Mouse (Mus musculus): ENCODE measurements around the gene Mmp28. TPM values are rescaled to one million over a fixed set of nuclear protein-coding genes. Genes with fewer than 3 reads are reported as not detected.

Mmp28 gene
- polyA plus RNA-seq, 1 experiment from 2014 or later, result 3.1 TPM

DNA sequence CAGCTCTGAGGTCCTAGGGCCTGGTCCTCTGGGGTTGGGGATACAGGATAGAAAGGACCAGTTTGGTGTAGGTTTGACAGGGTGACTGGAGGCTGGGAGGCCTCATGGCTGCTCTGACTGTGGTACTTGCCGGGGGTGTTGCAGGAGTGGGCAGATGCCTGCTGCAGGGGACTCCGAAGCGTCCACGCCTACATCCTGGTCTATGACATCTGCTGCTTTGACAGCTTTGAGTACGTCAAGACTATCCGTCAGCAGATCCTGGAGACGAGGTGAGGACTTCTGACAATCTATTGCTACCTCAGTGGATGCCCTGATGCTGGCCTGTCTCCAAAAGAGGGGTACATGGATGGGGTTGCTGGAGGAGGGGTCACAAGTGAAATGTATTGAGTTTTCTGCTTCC, 45.2 kb downstream of the Mmp28 start:
- DNase-seq (ENCODE audit: low spot score), result no peak
- Histone ChIP-seq H3K4me1 (peaks cover 6% of the 10 kb centered on the region), H3K36me3 (no peaks in the 10 kb centered on the region), H3K27me3 (ENCODE audit: insufficient read depth, poor library complexity, severe bottlenecking) (peaks cover 57% of the 10 kb centered on the region), H3K4me3 (no peak overlapping the region), H3K9me3 (no peaks in the 10 kb centered on the region), H3K27ac (no peak overlapping the region)
- 75% methylated on average over 7 of the region's 7 CpGs for WGBS

DNA sequence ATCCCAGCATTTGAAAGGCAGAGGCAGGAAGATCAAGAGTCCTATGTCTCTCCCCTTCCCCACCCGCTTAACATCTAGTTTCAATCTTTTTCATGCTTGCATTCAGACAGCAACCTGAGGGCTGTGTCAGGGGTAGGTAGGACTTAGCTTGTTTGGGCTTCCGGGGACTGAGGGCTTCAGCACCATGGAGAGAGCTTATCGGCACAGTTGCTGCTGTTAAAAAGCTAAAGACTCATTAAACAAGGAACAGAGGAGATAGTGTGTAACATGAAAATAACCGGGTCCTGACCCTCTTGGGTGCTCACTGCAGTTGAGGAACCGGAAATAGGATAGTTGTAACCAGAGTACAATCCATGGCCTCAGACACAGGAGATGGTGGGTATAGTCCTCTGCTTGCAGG, 45.8 kb downstream of the Mmp28 start:
- Histone ChIP-seq H3K36me3 (no peaks in the 10 kb centered on the region), H3K9me3 (no peaks in the 10 kb centered on the region), H3K4me1 (peaks cover 6% of the 10 kb centered on the region), H3K27me3 (ENCODE audit: insufficient read depth, poor library complexity, severe bottlenecking) (peaks cover 59% of the 10 kb centered on the region), H3K27ac (no peak overlapping the region), H3K4me3 (no peak overlapping the region)
- WGBS, result 7% methylated on average over 5 of the region's 5 CpGs
- no peak for DNase-seq (ENCODE audit: low spot score)

DNA sequence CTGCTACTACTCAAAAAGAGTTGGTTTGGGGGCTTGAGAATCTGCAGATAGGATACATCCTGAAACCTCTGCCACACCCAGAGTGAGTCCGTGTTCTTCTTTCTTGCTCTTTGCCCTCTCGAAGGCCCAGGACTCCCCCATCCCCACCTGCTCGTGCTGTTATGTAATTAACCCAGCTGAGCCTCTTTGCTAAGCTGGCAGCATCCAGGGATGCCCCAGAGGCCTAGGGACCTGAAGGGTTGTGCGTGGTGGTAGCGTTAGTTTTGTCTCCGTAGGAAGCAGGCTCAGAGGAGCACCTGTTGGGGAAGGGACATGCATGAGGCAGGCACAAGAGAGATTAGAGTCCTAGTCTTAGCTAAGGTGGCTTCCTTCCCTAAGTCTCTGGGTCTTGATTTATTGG, 52.4 kb downstream of the Mmp28 start:
- H3K4me3 ChIP-seq, result peak overlapping the region; percentile 92
- DNase-seq (ENCODE audit: low spot score), result peak; percentile 57

DNA sequence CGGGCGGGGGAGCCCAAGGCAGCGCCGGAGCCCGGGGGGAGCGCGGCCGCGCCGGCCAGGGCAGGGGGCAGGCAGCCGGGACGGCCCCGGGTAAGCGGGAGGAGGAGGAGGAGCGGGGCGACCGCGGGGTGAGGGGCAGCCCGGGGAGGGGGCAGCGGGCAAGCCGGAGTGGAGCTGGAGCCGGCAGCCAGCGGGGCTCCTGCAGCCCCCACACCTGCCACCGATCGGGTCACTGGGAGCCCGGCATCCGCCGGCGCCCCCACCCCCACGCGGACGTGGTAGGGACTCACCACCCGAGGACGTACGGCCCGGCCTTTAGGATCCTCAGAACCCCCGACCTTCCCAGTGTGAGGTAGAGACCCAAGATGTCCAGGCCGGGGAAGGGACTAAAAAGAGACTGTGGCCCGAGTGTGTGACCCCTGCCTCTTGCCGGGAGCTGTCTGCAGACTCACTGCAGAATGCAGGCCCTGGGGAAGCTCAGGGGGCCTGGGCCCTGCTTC, 53.0 kb downstream of the Mmp28 start:
- peak overlapping the region; percentile 92 for H3K4me3 ChIP-seq
- H3K4me1 ChIP-seq, result peaks cover 54% of the 10 kb centered on the region
- peak overlapping the region; percentile 93 for H3K27ac ChIP-seq
- no peaks in the 10 kb centered on the region for H3K36me3 ChIP-seq
- DNase-seq (ENCODE audit: low spot score), result peak; percentile 74
- peaks cover 24% of the 10 kb centered on the region for H3K27me3 ChIP-seq (ENCODE audit: insufficient read depth, poor library complexity, severe bottlenecking)
- no peaks in the 10 kb centered on the region for H3K9me3 ChIP-seq
- under 1% methylated on average over 32 of the region's 40 CpGs for WGBS

More for the DNA sequence above, 52.4 kb downstream of the Mmp28 start:
- 46% methylated on average over 6 of the region's 6 CpGs for WGBS
- H3K36me3 ChIP-seq, result no peaks in the 10 kb centered on the region
- peaks cover 24% of the 10 kb centered on the region for H3K27me3 ChIP-seq (ENCODE audit: insufficient read depth, poor library complexity, severe bottlenecking)
- peaks cover 50% of the 10 kb centered on the region for H3K4me1 ChIP-seq
- H3K9me3 ChIP-seq, result no peaks in the 10 kb centered on the region
- H3K27ac ChIP-seq, result peak overlapping the region; percentile 93; the same call in 1 of the 2 replicates

DNA sequence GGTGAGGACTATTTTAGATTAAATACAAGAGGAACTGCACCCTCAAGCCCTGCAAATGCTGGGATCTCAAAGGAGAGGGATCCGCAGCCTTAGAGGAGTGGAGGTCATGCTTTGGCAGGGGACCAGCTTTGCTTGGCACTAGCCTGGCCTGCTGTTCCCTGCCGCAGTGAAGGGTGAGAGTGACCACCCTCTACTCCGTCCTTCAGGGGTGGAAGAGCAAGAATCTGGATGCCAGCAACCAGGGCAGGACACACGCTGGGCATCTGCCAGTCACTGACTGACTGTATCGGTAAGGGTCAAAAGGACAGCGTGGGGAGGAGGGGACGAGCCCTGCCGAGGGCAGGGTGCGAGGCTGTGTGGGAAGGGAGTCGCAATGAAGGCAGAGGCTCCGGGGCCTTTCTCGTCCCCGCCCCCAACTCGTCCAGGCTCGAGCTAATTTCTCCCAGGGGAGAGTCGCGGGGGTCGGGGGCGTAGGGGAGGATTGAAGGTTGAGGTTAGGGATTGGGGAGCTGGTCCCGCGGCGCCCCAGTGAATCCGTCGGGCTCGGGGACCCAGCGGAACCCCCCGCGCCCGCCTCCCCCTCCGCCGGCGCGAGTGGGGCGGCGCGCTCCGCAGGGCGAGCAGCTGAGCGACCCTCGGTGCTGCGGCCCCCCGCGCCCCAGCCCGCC, 53.6 kb downstream of the Mmp28 start, which contains the start of gene Rasl10b:
TSS of gene Rasl10b (plus strand) at position 51 of the 668 bp plus-strand sequence.
- 1% methylated on average over 42 of the region's 44 CpGs for WGBS
- Histone ChIP-seq H3K4me1 (peaks cover 57% of the 10 kb centered on the region), H3K9me3 (no peaks in the 10 kb centered on the region), H3K27me3 (ENCODE audit: insufficient read depth, poor library complexity, severe bottlenecking) (peaks cover 24% of the 10 kb centered on the region), H3K4me3 (peak within 1 kb of the TSS; percentile 92), H3K36me3 (no peaks in the 10 kb centered on the region), H3K27ac (peak within 1 kb of the TSS; percentile 93)
- no peak for DNase-seq (ENCODE audit: low spot score)

DNA sequence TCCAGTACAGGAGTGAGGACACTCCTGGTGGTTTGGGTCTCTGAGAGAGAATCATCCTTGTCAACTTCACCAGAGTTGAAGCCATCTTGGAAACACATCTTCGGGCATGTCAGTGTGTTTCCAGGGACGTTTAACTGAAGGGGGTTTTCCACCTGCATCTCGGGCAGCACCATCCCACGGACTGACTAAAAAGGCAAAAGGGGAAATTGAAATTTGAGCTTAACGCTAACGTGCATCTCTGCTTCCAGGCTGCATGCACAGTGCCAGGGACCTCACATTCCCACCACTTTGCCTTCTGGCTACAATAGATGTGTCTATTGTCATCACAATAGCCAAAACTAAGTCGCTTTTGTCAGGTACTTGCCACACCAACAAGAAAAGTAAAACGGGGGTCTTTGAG, 54.6 kb downstream of the Mmp28 start:
- Histone ChIP-seq H3K4me3 (no peak overlapping the region), H3K27me3 (ENCODE audit: insufficient read depth, poor library complexity, severe bottlenecking) (peaks cover 21% of the 10 kb centered on the region), H3K36me3 (peaks cover 10% of the 10 kb centered on the region), H3K4me1 (peaks cover 67% of the 10 kb centered on the region), H3K27ac (no peak overlapping the region), H3K9me3 (no peaks in the 10 kb centered on the region)
- no peak for DNase-seq (ENCODE audit: low spot score)
- 46% methylated on average over 8 of the region's 8 CpGs for WGBS

DNA sequence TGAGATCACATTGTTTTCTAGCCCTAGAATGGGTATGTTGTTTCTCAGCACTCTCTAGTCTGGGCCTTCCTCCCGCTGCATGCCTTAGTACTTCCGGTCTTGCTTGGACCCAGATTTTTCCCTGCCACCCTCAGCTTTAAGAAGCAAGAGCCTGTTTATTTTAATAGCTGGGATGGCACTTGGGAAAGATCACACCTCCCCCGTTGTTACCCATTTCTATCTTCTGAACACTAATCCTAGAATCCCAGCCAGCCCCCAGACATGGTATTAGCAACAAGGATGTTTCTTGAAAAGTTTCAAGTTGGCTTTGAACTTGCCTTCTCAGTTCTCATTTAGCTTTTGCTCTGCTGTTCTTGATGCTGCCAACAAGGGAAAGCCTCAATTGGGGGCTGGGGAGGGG, 56.5 kb downstream of the Mmp28 start:
- DNase-seq (ENCODE audit: low spot score), result no peak
- H3K4me1 ChIP-seq, result peaks cover 77% of the 10 kb centered on the region
- WGBS, result 34% methylated on average over 3 of the region's 3 CpGs

DNA sequence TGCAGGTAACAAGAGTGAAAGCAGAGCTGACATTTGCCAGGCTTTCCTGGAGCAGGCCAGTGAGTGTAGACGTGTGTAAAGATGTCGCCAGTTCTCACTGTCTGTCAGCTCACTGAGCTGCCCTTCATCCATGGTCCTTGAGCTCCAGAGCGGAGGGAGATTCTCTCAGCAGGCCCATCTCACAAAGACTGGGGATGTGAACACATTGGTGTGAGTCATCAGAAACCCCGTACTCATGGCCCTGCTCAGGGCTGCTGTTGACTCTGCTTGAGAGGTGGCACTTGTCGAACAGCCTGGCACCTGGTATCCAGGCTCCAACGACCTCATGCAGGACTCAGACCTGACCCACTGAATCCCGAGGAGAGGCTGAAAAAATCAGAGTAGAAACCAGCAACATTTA, 59.1 kb downstream of the Mmp28 start:
- Histone ChIP-seq H3K27ac (no peak overlapping the region), H3K4me3 (no peak overlapping the region), H3K4me1 (peaks cover 58% of the 10 kb centered on the region), H3K9me3 (no peaks in the 10 kb centered on the region), H3K36me3 (peaks cover 23% of the 10 kb centered on the region), H3K27me3 (ENCODE audit: insufficient read depth, poor library complexity, severe bottlenecking) (no peaks in the 10 kb centered on the region)
- 62% methylated on average over 7 of the region's 7 CpGs for WGBS
- DNase-seq (ENCODE audit: low spot score), result no peak

More for the DNA sequence above, 56.5 kb downstream of the Mmp28 start:
- H3K27me3 ChIP-seq (ENCODE audit: insufficient read depth, poor library complexity, severe bottlenecking), result peaks cover 6% of the 10 kb centered on the region
- H3K36me3 ChIP-seq, result peaks cover 20% of the 10 kb centered on the region
- H3K9me3 ChIP-seq, result no peaks in the 10 kb centered on the region
- no peak overlapping the region for H3K27ac ChIP-seq
- no peak overlapping the region for H3K4me3 ChIP-seq

DNA sequence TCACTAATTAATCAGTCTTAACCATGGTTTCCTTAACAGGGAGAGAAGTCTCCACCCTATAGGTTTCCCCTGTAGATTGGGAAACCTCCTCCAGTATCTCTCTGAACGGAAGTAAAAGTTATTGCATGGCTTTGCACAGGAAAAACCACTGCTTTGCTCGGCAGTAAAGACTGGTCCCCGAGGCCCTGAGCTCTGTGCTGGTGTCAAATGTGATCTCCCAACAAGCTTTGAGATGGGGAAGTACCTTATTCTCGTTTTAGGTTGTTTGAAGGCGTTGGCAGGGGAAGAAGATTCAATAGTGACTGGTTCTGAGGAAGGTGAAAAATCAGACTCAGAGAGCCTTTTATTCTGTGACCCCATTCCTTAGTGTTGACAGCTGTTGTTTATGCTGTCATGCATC, 64.1 kb downstream of the Mmp28 start:
- 78% methylated on average over 5 of the region's 5 CpGs for WGBS
- H3K27me3 ChIP-seq (ENCODE audit: insufficient read depth, poor library complexity, severe bottlenecking), result no peaks in the 10 kb centered on the region
- peaks cover 29% of the 10 kb centered on the region for H3K4me1 ChIP-seq
- H3K36me3 ChIP-seq, result peaks cover 37% of the 10 kb centered on the region
- H3K27ac ChIP-seq, result no peak overlapping the region
- no peak for DNase-seq (ENCODE audit: low spot score)
- no peaks in the 10 kb centered on the region for H3K9me3 ChIP-seq
- no peak overlapping the region for H3K4me3 ChIP-seq

DNA sequence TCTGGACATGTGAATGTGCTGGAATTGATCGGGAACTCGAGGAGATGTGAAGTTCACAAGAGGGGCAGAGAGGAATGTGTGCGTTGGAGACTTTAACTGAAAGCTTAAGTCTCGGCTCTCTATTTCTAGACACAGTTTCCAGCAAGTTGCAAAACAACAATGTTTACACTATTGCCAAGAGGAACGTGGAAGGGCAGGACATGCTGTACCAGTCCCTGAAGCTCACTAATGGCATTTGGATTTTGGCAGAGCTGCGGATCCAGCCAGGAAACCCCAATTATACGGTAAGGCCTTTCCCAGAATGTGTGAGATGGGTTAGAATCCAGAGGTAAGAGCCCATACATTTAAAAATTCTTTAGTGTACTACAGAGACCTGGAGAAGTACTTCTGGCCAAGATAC, 65.2 kb downstream of the Mmp28 start:
- H3K4me1 ChIP-seq, result peaks cover 27% of the 10 kb centered on the region
- DNase-seq (ENCODE audit: low spot score), result no peak
- H3K4me3 ChIP-seq, result no peak overlapping the region
- no peaks in the 10 kb centered on the region for H3K9me3 ChIP-seq
- WGBS, result 84% methylated on average over 7 of the region's 7 CpGs
- no peak overlapping the region for H3K27ac ChIP-seq
- H3K27me3 ChIP-seq (ENCODE audit: insufficient read depth, poor library complexity, severe bottlenecking), result no peaks in the 10 kb centered on the region
- peaks cover 35% of the 10 kb centered on the region for H3K36me3 ChIP-seq

DNA sequence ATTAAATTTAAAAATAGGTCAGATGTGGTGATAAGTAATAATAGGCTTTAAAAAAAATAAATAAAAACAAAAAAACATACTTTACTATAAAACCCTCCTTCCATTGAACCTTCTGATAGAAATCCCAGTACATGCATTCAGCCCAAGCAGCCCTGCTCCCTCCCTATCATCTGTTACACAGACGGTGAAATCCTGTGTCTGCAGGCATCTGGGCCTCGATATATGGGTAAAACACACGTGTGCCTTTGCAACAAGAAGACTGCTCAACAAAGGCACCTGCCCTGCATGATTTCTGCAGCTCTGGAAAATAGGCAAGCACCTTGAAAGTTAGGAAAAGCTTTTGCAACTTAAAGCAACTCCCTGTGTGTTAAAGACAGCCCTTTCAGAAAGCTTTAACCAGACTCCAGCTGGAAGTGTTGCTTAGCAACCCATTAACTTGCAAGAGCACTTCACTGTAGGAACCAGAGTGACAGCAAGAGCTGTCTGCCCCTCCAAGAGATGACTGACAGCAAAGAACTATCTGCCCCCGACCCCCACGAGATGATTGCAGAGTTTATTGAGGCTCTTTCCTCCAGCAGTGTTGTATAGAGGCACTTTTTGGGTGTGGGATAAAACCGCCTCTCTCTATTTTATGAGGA, 68.0 kb downstream of the Mmp28 start:
- Histone ChIP-seq H3K36me3 (peaks cover 44% of the 10 kb centered on the region), H3K4me1 (peaks cover 35% of the 10 kb centered on the region), H3K9me3 (no peaks in the 10 kb centered on the region), H3K27me3 (ENCODE audit: insufficient read depth, poor library complexity, severe bottlenecking) (no peaks in the 10 kb centered on the region), H3K27ac (0 out of 2 replicates have a peak overlapping the region, but pooled peaks have one; percentile 29), H3K4me3 (no peak overlapping the region)
- 38% methylated on average over 6 of the region's 6 CpGs for WGBS
- DNase-seq (ENCODE audit: low spot score), result no peak

DNA sequence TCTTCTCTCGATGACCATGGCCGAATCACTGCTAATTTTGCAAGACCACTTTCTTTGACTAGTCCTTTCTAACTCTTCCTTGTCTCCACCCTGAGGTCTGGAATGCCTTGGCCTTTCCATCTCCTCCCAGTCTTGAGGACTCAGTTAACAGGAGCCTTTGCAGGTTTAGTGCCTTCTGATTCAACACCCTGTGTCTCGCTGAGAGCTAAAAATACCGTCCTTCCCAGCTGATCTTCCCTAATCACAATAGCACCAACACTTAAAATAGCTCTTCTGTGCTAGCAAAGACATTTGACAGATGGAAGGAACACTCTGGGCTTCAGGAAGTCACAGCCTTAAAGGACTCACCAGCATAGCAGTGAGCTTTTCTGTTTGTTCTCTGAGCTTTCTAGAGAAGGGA, 69.8 kb downstream of the Mmp28 start:
- Histone ChIP-seq H3K27me3 (ENCODE audit: insufficient read depth, poor library complexity, severe bottlenecking) (no peaks in the 10 kb centered on the region), H3K36me3 (peaks cover 41% of the 10 kb centered on the region), H3K9me3 (no peaks in the 10 kb centered on the region), H3K27ac (peak overlapping the region; percentile 82), H3K4me1 (peaks cover 35% of the 10 kb centered on the region), H3K4me3 (peak overlapping the region; percentile 22; the same call in 1 of the 2 replicates)
- no peak for DNase-seq (ENCODE audit: low spot score)
- WGBS, result 48% methylated on average over 4 of the region's 4 CpGs

Data from heart, embryonic 10.5 days (tissue).